Mouse (Mus musculus) kidney, adult 11 months (tissue): ENCODE data around the gene Fbxl18.

Experiments
- DNase-seq: peaks from one replicate; pipeline ENCODE4 v3.0.0; 2022

Fbxl18 gene

GRCm38 (mm10) chr5:142820276-142821265, 74.7 kb downstream of the Fbxl18 start:
- DNase-seq = peak; percentile 71

- DNase-seq = peak; percentile 71
These were observed 75.6 kb downstream of the Fbxl18 start for GRCm38 (mm10) chr5:142819385-142820275.

- DNase-seq = peak; percentile 92
These were observed 76.5 kb downstream of the Fbxl18 start for GRCm38 (mm10) chr5:142818435-142819360.

GRCm38 (mm10) chr5:142817524-142818434, 77.4 kb downstream of the Fbxl18 start, which contains the start of gene Tnrc18:
Gene Tnrc18 (minus strand): TSS chr5:142817662.
- peak; percentile 99 for DNase-seq
